Mouse (Mus musculus) embryonic facial prominence, embryonic 14.5 days (tissue): Measurements from ENCODE around the gene Trappc10. TPM values are rescaled to one million over a fixed set of nuclear protein-coding genes. Genes with fewer than 3 reads are reported as not detected.

Source experiments
- ATAC-seq: fragments of 200-750 bp; cut with Nextera tagmentation; 2 replicates; pipeline ENCODE4 v1.8.0; 2017; ENCODE audit warnings: low read depth, moderate number of reproducible peaks, moderate TSS enrichment
- DNase-seq: peaks from one replicate; pipeline ENCODE4 v3.0.0-alpha.2; 2015; ENCODE audit warnings: low spot score
- H3K27ac ChIP-seq: fragments of 300-500 bp; sonication (generic); replicated peaks from 2 replicates; pipeline ENCODE4 v1.5.1; 2014; ENCODE audit warnings: low read depth, mild to moderate bottlenecking, low read length, moderate library complexity
- H3K27me3 ChIP-seq: fragments of 300-500 bp; sonication (generic); replicated peaks from 2 replicates; pipeline ENCODE4 v1.6.1; 2014; ENCODE audit warnings: low read length; ENCODE audit not compliant: control insufficient read depth, insufficient read depth
- H3K36me3 ChIP-seq: fragments of 300-500 bp; sonication (generic); 2 replicates; pipeline ENCODE4 v1.6.1; 2014; ENCODE audit warnings: low read length, mixed read lengths; ENCODE audit not compliant: control insufficient read depth, insufficient read depth
- H3K4me1 ChIP-seq: fragments of 300-500 bp; sonication (generic); 2 replicates; pipeline ENCODE4 v1.6.1; 2014; ENCODE audit warnings: antibody characterized with exemption, low read length; ENCODE audit not compliant: control insufficient read depth, insufficient read depth
- H3K4me2 ChIP-seq: fragments of 300-500 bp; sonication (generic); 2 replicates; pipeline ENCODE4 v1.6.1; 2014; ENCODE audit warnings: low read depth, mild to moderate bottlenecking, low read length, moderate library complexity, mixed read lengths
- H3K4me3 ChIP-seq: fragments of 300-500 bp; sonication (generic); 2 replicates; pipeline ENCODE4 v1.5.1; 2014; ENCODE audit warnings: low read depth, mild to moderate bottlenecking, low read length
- H3K9ac ChIP-seq: fragments of 300-500 bp; sonication (generic); 2 replicates; pipeline ENCODE4 v1.6.1; 2014; ENCODE audit warnings: low read depth, mild to moderate bottlenecking, low read length, moderate library complexity, mixed read lengths
- H3K9me3 ChIP-seq: fragments of 300-500 bp; sonication (generic); 2 replicates; pipeline ENCODE4 v1.6.1; 2016; ENCODE audit warnings: low read length; ENCODE audit not compliant: control insufficient read depth
- WGBS: fragments of 180-500 bp; shearing (Covaris S2); extraction: QIAGEN DNeasy Blood & Tissue Kit; methylation state at CpG from one replicate; pipeline ENCODE4 v1.1.7; 2014; 5-methylcytosine and 5-hydroxymethylcytosine counted together
- polyA plus RNA-seq: library from polyadenylated mRNA; unstranded; fragments of >200 nt; fragmentation: Nextera tagmentation; extraction: Ambion mirVana; gene quantifications from 2 replicates; pipeline ENCODE4 v1.2.1, GENCODE M21; 2014

The Trappc10 gene
- polyA plus RNA-seq, 1 experiment from 2014 or later = 17.4 TPM

DNA sequence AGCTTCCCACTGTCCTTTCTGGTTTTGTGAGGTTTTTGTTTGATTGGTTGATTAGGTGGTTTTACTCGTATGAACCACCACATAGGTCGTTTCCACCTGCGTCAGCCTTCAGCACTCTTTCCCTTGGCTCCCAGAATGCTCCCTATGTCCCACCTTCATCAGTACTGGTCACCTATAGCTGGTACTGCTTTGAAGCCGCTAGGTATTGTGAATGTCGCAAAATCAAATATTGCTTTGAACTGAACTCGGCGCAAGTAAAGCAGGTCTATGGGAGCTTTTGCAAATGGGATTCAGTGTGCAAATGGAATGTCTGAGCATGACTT is 745 bp upstream of the Trappc10 start:
- Histone ChIP-seq H3K27me3 (no peaks in the 10 kb centered on the region), H3K4me3 (peak overlapping the region; percentile 81), H3K9me3 (no peaks in the 10 kb centered on the region), H3K36me3 (no peaks in the 10 kb centered on the region), H3K27ac (peak overlapping the region; percentile 52; the same call in 1 of the 2 replicates), H3K4me1 (peaks cover 12% of the 10 kb centered on the region; the same call in 1 of the 2 replicates), H3K4me2 (peak overlapping the region; percentile 98), H3K9ac (peak overlapping the region; percentile 90)
- WGBS = 13% methylated on average over 7 of the region's 7 CpGs
- ATAC-seq (no peak; the same call in 1 of the 2 replicates), DNase-seq (no peak)

DNA sequence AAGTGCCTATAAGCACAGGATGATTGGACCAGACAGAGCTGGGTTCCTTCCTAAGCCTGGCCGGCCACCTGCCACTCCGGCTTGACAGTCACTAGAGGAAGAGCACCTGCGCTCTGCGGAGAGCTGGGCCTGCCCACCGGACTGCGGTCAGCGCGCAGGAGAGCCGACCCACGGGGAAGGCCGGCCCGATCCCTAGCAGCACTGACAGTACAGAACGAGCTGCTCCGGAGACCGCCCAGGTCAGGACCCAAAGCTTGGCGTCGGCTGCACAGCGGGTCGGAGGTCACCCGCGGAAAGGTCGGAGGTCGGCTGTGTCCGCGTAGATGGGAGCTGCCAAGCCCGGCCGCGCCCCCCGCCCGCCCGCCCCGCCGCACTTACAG is 393 bp downstream of the Trappc10 start:
- H3K4me1 ChIP-seq = peaks cover 12% of the 10 kb centered on the region; the same call in 1 of the 2 replicates
- H3K36me3 ChIP-seq = no peaks in the 10 kb centered on the region
- peak overlapping the region; percentile 90 for H3K9ac ChIP-seq
- WGBS = 0% methylated on average over 16 of the region's 33 CpGs
- DNase-seq = peak; percentile 8
- H3K4me3 ChIP-seq = peak overlapping the region; percentile 81
- peak overlapping the region; percentile 98 for H3K4me2 ChIP-seq
- no peaks in the 10 kb centered on the region for H3K9me3 ChIP-seq
- ATAC-seq = peak; percentile 44
- no peaks in the 10 kb centered on the region for H3K27me3 ChIP-seq
- peak overlapping the region; percentile 52; the same call in 1 of the 2 replicates for H3K27ac ChIP-seq

DNA sequence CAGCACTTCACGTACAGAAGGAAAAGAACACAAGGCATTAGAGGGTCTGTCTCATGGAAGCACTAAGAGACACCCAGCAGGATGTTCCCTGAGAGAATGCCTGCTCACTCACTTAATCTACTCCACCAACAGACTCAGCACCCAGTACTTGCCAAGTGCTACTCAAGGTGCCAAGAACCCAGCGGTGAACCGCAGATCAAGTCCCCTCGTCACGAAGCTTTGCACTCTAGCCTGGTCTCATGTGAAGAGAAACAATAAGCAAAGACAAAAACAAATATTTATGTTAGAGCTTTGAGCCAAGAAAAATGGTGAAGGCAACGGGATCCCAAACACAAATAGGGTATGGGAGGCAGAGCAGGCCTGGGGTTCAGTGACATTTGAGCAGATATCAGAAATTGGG is 5.5 kb downstream of the Trappc10 start:
- H3K36me3 ChIP-seq = no peaks in the 10 kb centered on the region
- ATAC-seq = no peak

DNA sequence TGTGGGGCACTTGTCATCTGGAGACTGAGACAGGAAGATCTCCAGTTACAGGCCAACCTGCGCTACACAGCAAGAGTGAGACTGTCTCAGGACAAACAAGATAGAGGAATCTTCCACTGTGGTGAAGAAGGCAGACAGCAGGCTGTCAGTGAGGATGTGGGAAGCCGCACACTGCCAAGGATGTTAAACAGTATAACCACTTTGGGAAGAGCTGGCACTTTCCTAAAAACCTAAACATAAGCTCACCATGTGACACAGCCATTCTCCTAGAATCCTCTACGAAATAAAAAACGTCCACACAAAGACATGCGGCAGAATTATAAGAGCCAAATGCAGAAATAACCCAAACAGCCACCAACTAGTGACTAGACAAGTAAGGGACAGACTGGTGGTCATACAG is 6.1 kb downstream of the Trappc10 start:
- Histone ChIP-seq H3K36me3 (no peaks in the 10 kb centered on the region), H3K27me3 (no peaks in the 10 kb centered on the region), H3K9ac (no peak overlapping the region), H3K4me3 (no peak overlapping the region), H3K4me1 (peaks cover 2% of the 10 kb centered on the region; the same call in 1 of the 2 replicates), H3K9me3 (no peaks in the 10 kb centered on the region), H3K27ac (no peak overlapping the region), H3K4me2 (no peak overlapping the region)
- 97% methylated on average over 5 of the region's 5 CpGs for WGBS
- no peak for DNase-seq
- no peak for ATAC-seq

More for the DNA sequence above, 5.5 kb downstream of the Trappc10 start:
- WGBS = 82% methylated on average over 6 of the region's 6 CpGs
- H3K27me3 ChIP-seq = no peaks in the 10 kb centered on the region
- peaks cover 8% of the 10 kb centered on the region; the same call in 1 of the 2 replicates for H3K4me1 ChIP-seq
- H3K9ac ChIP-seq = no peak overlapping the region
- H3K27ac ChIP-seq = no peak overlapping the region
- H3K9me3 ChIP-seq = no peaks in the 10 kb centered on the region
- no peak for DNase-seq
- H3K4me2 ChIP-seq = no peak overlapping the region
- no peak overlapping the region for H3K4me3 ChIP-seq

DNA sequence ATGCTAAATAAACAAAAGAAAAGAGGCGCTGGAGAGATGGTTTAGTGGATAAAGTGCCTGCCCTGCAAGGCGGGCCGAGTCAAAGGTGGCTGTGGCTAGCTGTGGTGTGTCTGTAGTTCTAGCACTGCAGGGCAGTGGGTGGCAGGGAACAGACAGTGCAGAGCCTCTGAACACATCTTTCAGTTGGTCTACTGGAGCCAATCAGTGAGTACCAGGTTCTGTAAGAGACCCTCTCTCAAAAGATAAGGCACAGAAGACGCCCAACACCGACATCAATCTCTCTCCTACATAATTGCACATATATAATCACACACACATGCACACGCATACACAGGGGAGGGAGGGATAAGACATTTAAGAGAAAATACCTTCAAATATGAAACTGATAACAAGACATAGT is 6.6 kb downstream of the Trappc10 start:
- Histone ChIP-seq H3K4me2 (no peak overlapping the region), H3K36me3 (no peaks in the 10 kb centered on the region), H3K9ac (no peak overlapping the region), H3K27me3 (no peaks in the 10 kb centered on the region), H3K9me3 (no peaks in the 10 kb centered on the region), H3K4me1 (no peaks in the 10 kb centered on the region), H3K27ac (no peak overlapping the region), H3K4me3 (no peak overlapping the region)
- no peak for DNase-seq
- 91% methylated on average over 6 of the region's 6 CpGs for WGBS
- ATAC-seq = no peak

DNA sequence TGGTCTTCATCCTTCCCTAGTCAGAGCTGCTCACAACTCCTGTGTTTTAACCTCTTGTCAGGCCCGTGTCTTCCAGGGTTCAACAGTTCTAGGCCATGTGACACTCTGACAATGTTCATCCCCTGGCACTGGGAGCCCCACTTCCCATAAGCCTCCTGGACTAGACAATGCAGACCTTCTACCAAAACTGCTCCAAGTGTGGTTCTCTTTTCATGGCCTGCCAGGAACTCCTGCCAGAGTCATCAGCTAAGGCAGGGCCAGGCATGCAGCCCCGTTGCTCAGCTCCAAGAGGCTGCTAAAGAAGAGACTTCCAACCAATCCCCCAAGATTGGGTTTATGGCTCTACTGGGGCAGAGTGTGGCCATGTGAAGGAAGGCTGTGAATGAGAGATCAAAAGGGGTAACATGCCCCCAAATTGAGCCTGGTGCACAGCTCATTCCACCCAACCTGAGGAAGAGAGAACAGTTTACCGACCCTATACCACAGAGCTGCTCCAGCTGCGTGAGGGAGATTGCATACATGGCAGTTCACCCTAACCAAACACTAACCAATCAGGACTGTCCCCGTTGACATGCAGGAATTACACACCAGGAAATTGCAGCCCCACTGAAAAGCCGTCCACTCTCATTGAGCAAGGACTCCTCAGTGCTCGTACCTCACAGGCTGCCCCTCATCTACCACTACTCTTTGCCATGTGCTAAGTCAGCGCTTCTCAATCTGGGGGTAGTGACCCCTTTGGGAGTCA is 7.4 kb downstream of the Trappc10 start:
- no peak overlapping the region for H3K9ac ChIP-seq
- DNase-seq (no peak), ATAC-seq (no peak)
- 82% methylated on average over 8 of the region's 8 CpGs for WGBS
- H3K27ac ChIP-seq = no peak overlapping the region
- no peak overlapping the region for H3K4me3 ChIP-seq
- no peaks in the 10 kb centered on the region for H3K4me1 ChIP-seq
- no peak overlapping the region for H3K4me2 ChIP-seq
- H3K9me3 ChIP-seq = no peaks in the 10 kb centered on the region
- H3K27me3 ChIP-seq = no peaks in the 10 kb centered on the region
- H3K36me3 ChIP-seq = no peaks in the 10 kb centered on the region

DNA sequence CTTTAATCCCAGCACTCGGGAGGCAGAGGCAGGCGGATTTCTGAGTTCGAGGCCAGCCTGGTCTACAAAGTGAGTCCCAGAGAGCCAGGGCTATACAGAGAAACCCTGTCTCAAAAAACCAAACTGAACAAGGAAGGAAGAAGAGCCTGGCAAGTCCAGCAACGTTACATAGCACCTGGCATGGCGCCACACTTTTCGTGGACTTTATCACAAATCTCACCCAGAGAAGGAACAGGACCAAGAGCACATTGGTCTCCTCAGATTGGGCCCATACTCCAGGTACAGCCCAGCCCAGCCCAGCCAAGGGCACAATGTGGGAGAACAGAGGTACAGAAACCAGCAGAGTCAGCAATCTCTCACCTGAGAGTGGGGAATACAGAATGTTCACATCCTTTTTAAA is 10.7 kb downstream of the Trappc10 start:
- 94% methylated on average over 6 of the region's 6 CpGs for WGBS
- Histone ChIP-seq H3K9me3 (no peaks in the 10 kb centered on the region), H3K27ac (no peak overlapping the region), H3K4me3 (no peak overlapping the region), H3K36me3 (peaks cover 21% of the 10 kb centered on the region), H3K9ac (no peak overlapping the region), H3K4me2 (no peak overlapping the region), H3K4me1 (no peaks in the 10 kb centered on the region), H3K27me3 (no peaks in the 10 kb centered on the region)
- DNase-seq = no peak
- no peak for ATAC-seq

DNA sequence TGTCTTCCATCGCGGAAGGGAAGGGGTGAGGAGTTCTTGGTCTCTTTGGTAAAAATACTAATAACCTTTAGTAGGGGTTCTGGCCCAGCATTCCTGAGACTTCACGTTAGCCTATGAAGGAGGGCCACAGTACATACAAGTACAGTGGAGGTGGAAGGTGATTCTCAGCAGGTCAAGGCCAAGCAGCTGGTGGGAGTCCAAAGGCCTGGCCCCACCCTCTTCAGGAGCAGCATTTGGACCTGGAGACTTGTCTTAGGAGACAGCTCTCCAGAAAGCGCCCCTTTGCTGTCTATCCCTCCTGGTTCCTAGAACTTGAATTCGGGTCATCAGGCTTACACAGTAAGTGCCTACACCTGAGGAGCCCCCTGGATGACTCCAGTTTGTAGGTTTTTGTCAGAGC is 11.3 kb downstream of the Trappc10 start:
- DNase-seq (no peak), ATAC-seq (no peak)
- H3K4me1 ChIP-seq = no peaks in the 10 kb centered on the region
- H3K4me2 ChIP-seq = no peak overlapping the region
- H3K27me3 ChIP-seq = no peaks in the 10 kb centered on the region
- H3K27ac ChIP-seq = no peak overlapping the region
- WGBS = 95% methylated on average over 5 of the region's 5 CpGs
- no peaks in the 10 kb centered on the region for H3K9me3 ChIP-seq
- no peak overlapping the region for H3K9ac ChIP-seq
- H3K4me3 ChIP-seq = no peak overlapping the region
- peaks cover 21% of the 10 kb centered on the region for H3K36me3 ChIP-seq
